Mouse (Mus musculus) hindbrain, embryonic 14.5 days (tissue): ENCODE measurements around the gene Mrpl28. TPM values are rescaled to one million over a fixed set of nuclear protein-coding genes. Genes with fewer than 3 reads are reported as not detected.

Experiments used
- ATAC-seq: fragments of 200-750 bp; cut with Nextera tagmentation; 2 replicates; pipeline ENCODE4 v1.8.0; 2017; ENCODE audit warnings: moderate number of reproducible peaks, mild to moderate bottlenecking, moderate TSS enrichment, moderate library complexity; ENCODE audit not compliant: low FRiP score
- DNase-seq: peaks from one replicate; pipeline ENCODE4 v3.0.0-alpha.2; 2015; ENCODE audit warnings: low spot score
- H3K27ac ChIP-seq: fragments of 300-500 bp; sonication (generic); 2 replicates; pipeline ENCODE4 v1.5.1; 2014; ENCODE audit warnings: mild to moderate bottlenecking, moderate library complexity
- H3K27me3 ChIP-seq: fragments of 300-500 bp; sonication (generic); 2 replicates; pipeline ENCODE4 v1.6.1; 2014; ENCODE audit warnings: mild to moderate bottlenecking, low read length, mixed read lengths; ENCODE audit not compliant: control insufficient read depth, insufficient read depth
- H3K36me3 ChIP-seq: fragments of 300-500 bp; sonication (generic); replicated peaks from 2 replicates; pipeline ENCODE4 v1.6.1; 2014; ENCODE audit not compliant: control insufficient read depth, insufficient read depth
- H3K4me1 ChIP-seq: fragments of 300-500 bp; sonication (generic); replicated peaks from 2 replicates; pipeline ENCODE4 v1.6.1; 2014; ENCODE audit warnings: antibody characterized with exemption, low read length, mixed read lengths; ENCODE audit not compliant: control insufficient read depth, insufficient read depth
- H3K4me2 ChIP-seq: fragments of 300-500 bp; sonication (generic); replicated peaks from 2 replicates; pipeline ENCODE4 v1.6.1; 2014; ENCODE audit warnings: mild to moderate bottlenecking, moderate library complexity
- H3K4me3 ChIP-seq: fragments of 300-500 bp; sonication (generic); replicated peaks from 2 replicates; pipeline ENCODE4 v1.5.1; 2014; ENCODE audit warnings: mild to moderate bottlenecking, low read length
- H3K9ac ChIP-seq: fragments of 300-500 bp; sonication (generic); 2 replicates; pipeline ENCODE4 v1.6.1; 2014
- H3K9me3 ChIP-seq: fragments of 300-500 bp; sonication (generic); 2 replicates; pipeline ENCODE4 v1.6.1; 2016; ENCODE audit warnings: low read length; ENCODE audit not compliant: control insufficient read depth
- WGBS: fragments of 180-500 bp; shearing (Covaris S2); extraction: QIAGEN DNeasy Blood & Tissue Kit; methylation state at CpG from one replicate; pipeline ENCODE4 v1.1.7; 2014; 5-methylcytosine and 5-hydroxymethylcytosine counted together
- polyA plus RNA-seq: library from polyadenylated mRNA; unstranded; fragments of >200 nt; fragmentation: Nextera tagmentation; extraction: Ambion mirVana; gene quantifications from 2 replicates; pipeline ENCODE4 v1.2.1, GENCODE M21; 2014

Mrpl28 gene
- 184 and 190 TPM in 2 replicates for polyA plus RNA-seq

GRCm38 (mm10) chr17:26123267-26123684, at the start of gene Mrpl28:
Gene Mrpl28, plus strand, starts transcription at chr17:26123500.
- H3K4me1 ChIP-seq, result peaks cover 12% of the 10 kb centered on the region
- H3K4me3 ChIP-seq, result peak within 1 kb of the TSS; percentile 86
- no peaks in the 10 kb centered on the region for H3K27me3 ChIP-seq
- H3K9ac ChIP-seq, result peak within 1 kb of the TSS; percentile 82
- H3K4me2 ChIP-seq, result peak within 1 kb of the TSS; percentile 65
- peak; percentile 89 for ATAC-seq
- DNase-seq, result peak; percentile 99
- H3K9me3 ChIP-seq, result no peaks in the 10 kb centered on the region
- H3K27ac ChIP-seq, result 0 out of 2 replicates have a peak within 1 kb of the TSS, but pooled peaks have one; percentile 15
- under 1% methylated on average over 32 of the region's 32 CpGs for WGBS
- peaks cover 32% of the 10 kb centered on the region for H3K36me3 ChIP-seq

GRCm38 (mm10) chr17:26075246-26075645, 48.1 kb upstream of the Mrpl28 start:
- Histone ChIP-seq H3K4me2 (no peak overlapping the region), H3K9ac (no peak overlapping the region), H3K36me3 (no peaks in the 10 kb centered on the region), H3K4me1 (no peaks in the 10 kb centered on the region; the same call in 1 of the 2 replicates), H3K27me3 (0 out of 2 replicates have a peak, but pooled peaks cover 3% of the 10 kb centered on the region), H3K4me3 (no peak overlapping the region), H3K27ac (no peak overlapping the region), H3K9me3 (no peaks in the 10 kb centered on the region)
- ATAC-seq (no peak), DNase-seq (no peak)
- 70% methylated on average over 3 of the region's 3 CpGs for WGBS

GRCm38 (mm10) chr17:26078851-26079250, 44.4 kb upstream of the Mrpl28 start:
- no peak overlapping the region for H3K4me2 ChIP-seq
- DNase-seq, result peak; percentile 38
- 71% methylated on average over 2 of the region's 2 CpGs for WGBS
- no peak overlapping the region for H3K4me3 ChIP-seq
- no peak overlapping the region for H3K27ac ChIP-seq
- ATAC-seq, result no peak
- H3K4me1 ChIP-seq, result no peaks in the 10 kb centered on the region; the same call in 1 of the 2 replicates
- peaks cover 13% of the 10 kb centered on the region for H3K36me3 ChIP-seq
- no peak overlapping the region for H3K9ac ChIP-seq
- H3K27me3 ChIP-seq, result no peaks in the 10 kb centered on the region
- H3K9me3 ChIP-seq, result no peaks in the 10 kb centered on the region

- no peaks in the 10 kb centered on the region for H3K9me3 ChIP-seq
- DNase-seq (no peak), ATAC-seq (no peak)
- WGBS, result 53% methylated on average over 2 of the region's 2 CpGs
- no peak overlapping the region for H3K9ac ChIP-seq
- H3K4me3 ChIP-seq, result no peak overlapping the region
- peaks cover 13% of the 10 kb centered on the region for H3K36me3 ChIP-seq
- H3K27ac ChIP-seq, result no peak overlapping the region
- no peaks in the 10 kb centered on the region; the same call in 1 of the 2 replicates for H3K4me1 ChIP-seq
- no peak overlapping the region for H3K4me2 ChIP-seq
- H3K27me3 ChIP-seq, result no peaks in the 10 kb centered on the region
Measured at GRCm38 (mm10) chr17:26080867-26081266, 42.4 kb upstream of the Mrpl28 start.

GRCm38 (mm10) chr17:26087059-26087564, 36.2 kb upstream of the Mrpl28 start:
- Histone ChIP-seq H3K36me3 (peaks cover 12% of the 10 kb centered on the region), H3K4me2 (no peak overlapping the region), H3K27me3 (no peaks in the 10 kb centered on the region), H3K27ac (no peak overlapping the region), H3K4me1 (no peaks in the 10 kb centered on the region), H3K9ac (no peak overlapping the region), H3K9me3 (no peaks in the 10 kb centered on the region), H3K4me3 (no peak overlapping the region)
- 96% methylated on average over 9 of the region's 9 CpGs for WGBS
- no peak for DNase-seq
- ATAC-seq, result no peak

GRCm38 (mm10) chr17:26089905-26090632, 33.2 kb upstream of the Mrpl28 start, which contains the start of gene Decr2:
Gene Decr2, minus strand, starts transcription at chr17:26090337.
- ATAC-seq (peak; percentile 91), DNase-seq (peak; percentile 95)
- Histone ChIP-seq H3K27me3 (no peaks in the 10 kb centered on the region), H3K36me3 (peaks cover 4% of the 10 kb centered on the region; the same call in 1 of the 2 replicates), H3K27ac (peak within 1 kb of the TSS; percentile 58), H3K4me1 (0 out of 2 replicates have a peak, but pooled peaks cover 4% of the 10 kb centered on the region), H3K9me3 (no peaks in the 10 kb centered on the region), H3K9ac (peak within 1 kb of the TSS; percentile 67), H3K4me2 (peak within 1 kb of the TSS; percentile 75), H3K4me3 (peak within 1 kb of the TSS; percentile 49)
- 2% methylated on average over 32 of the region's 32 CpGs for WGBS

GRCm38 (mm10) chr17:26094531-26095110, 28.7 kb upstream of the Mrpl28 start:
- DNase-seq (no peak), ATAC-seq (no peak)
- Histone ChIP-seq H3K27me3 (no peaks in the 10 kb centered on the region), H3K4me1 (peaks cover 8% of the 10 kb centered on the region; the same call in 1 of the 2 replicates), H3K27ac (peak overlapping the region; percentile 36), H3K9me3 (no peaks in the 10 kb centered on the region), H3K4me2 (peak overlapping the region; percentile 93), H3K36me3 (no peaks in the 10 kb centered on the region), H3K9ac (peak overlapping the region; percentile 82), H3K4me3 (peak overlapping the region; percentile 56)
- 27% methylated on average over 9 of the region's 9 CpGs for WGBS

GRCm38 (mm10) chr17:26095121-26095740, 28.1 kb upstream of the Mrpl28 start, which contains the start of gene Nme4:
Gene Nme4, minus strand, starts transcription at chr17:26095602.
- Histone ChIP-seq H3K4me1 (peaks cover 8% of the 10 kb centered on the region; the same call in 1 of the 2 replicates), H3K4me3 (peak within 1 kb of the TSS; percentile 56), H3K9me3 (no peaks in the 10 kb centered on the region), H3K4me2 (peak within 1 kb of the TSS; percentile 93), H3K9ac (peak within 1 kb of the TSS; percentile 82), H3K27ac (peak within 1 kb of the TSS; percentile 36), H3K27me3 (no peaks in the 10 kb centered on the region), H3K36me3 (no peaks in the 10 kb centered on the region)
- DNase-seq (peak; percentile 67), ATAC-seq (peak; percentile 75; the same call in 1 of the 2 replicates)
- WGBS, result 3% methylated on average over 47 of the region's 47 CpGs

- no peak overlapping the region for H3K27ac ChIP-seq
- 92% methylated on average over 7 of the region's 7 CpGs for WGBS
- no peak overlapping the region for H3K4me3 ChIP-seq
- no peaks in the 10 kb centered on the region for H3K27me3 ChIP-seq
- ATAC-seq (no peak), DNase-seq (no peak)
- H3K4me2 ChIP-seq, result no peak overlapping the region
- H3K9me3 ChIP-seq, result no peaks in the 10 kb centered on the region
- H3K4me1 ChIP-seq, result peaks cover 8% of the 10 kb centered on the region; the same call in 1 of the 2 replicates
- no peak overlapping the region for H3K9ac ChIP-seq
- no peaks in the 10 kb centered on the region for H3K36me3 ChIP-seq
Measured at GRCm38 (mm10) chr17:26098461-26098860, 24.8 kb upstream of the Mrpl28 start.
